Mouse (Mus musculus) G1E-ER4 (cell line): ENCODE results near the gene Sgsm1. TPM values are rescaled to one million over a fixed set of nuclear protein-coding genes. Genes with fewer than 3 reads are reported as not detected.

ENCODE experiments used
- GATA1 ChIP-seq: IDR thresholded peaks from one replicate; pipeline ENCODE4 v1.8.0; 2012; ENCODE audit warnings: low read length, inconsistent platforms
- polyA plus RNA-seq: library from polyadenylated mRNA; stranded (reverse); fragments of >175 nt; gene quantifications from 2 replicates; pipeline ENCODE4 v1.2.3, GENCODE M21; 2012

Gene Sgsm1
- not detected in 2 replicates for polyA plus RNA-seq

DNA sequence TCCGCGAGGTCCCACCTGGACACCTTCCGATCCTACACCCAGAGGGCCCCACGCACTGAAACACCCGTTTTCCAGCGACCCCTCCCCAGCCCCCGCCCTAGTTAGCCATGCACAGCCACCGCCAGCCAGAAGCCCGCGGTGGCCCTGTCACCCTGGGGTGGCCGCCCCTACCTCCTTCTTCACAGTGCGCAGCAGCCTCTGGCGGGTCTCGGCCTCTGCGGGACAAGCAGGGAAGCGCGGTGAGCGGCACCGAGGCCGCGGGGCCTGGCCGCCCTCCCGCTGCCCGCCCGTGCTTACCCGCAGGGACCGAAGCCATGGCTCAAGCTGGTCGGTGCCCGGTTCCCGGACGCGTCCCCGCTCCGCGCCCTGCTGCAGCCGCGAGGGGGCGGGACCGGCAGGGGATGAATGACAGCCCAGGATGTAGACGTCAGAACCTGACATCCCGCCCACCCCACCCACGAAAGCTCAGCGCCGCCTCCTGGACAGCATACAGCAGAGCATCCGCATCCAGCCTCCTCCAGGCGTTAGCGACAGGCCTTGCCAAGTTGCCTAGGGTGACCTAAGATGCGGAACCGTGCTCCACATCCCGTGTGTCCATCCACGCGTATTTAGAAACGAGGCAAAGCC is at the start of gene Sgsm1:
Gene Sgsm1, minus strand, starts transcription at position 410 of the 627 bp plus-strand sequence.
- no peak for TF ChIP-seq GATA1

DNA sequence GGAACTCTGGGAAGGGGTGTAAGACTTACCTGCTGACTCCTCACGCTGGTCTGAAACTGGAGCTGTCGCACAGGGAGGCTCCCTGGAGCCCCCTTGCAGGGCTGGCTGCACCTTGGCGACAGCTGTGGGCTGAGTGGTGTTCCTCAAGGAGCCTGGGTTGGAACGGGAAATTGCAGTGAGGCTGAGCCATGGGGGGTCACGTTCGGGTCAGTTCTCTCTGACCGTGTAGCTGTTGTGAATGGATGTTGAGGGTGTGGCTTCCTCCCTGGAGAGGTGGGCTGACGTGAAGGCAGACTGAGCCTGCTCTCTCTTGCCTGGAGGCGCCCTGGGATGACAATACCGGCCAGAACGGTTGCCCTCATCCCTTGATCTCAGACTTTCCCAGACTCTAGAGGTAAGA is 48.2 kb upstream of the Sgsm1 start:
- TF ChIP-seq GATA1 = no peak

DNA sequence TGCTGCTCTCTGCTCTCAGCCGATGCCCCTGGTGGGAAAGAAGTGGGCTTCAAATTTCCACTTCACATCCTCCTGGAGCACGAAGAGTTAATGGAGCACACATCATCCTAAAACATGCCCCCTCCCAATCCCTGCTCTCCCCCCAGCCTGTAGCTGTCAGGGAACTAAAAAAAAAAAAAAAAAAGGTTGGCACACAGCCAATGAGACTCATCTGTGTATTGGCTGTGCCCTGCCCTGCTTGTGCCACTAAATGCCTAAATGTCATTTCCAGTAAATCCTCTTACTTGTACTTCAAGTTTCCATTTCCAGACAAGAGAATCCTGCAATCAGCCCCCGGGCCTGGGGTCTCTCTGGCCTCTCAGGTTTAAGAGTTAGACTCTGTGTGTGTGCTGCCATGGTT is 47.1 kb upstream of the Sgsm1 start:
- TF ChIP-seq GATA1 = no peak

DNA sequence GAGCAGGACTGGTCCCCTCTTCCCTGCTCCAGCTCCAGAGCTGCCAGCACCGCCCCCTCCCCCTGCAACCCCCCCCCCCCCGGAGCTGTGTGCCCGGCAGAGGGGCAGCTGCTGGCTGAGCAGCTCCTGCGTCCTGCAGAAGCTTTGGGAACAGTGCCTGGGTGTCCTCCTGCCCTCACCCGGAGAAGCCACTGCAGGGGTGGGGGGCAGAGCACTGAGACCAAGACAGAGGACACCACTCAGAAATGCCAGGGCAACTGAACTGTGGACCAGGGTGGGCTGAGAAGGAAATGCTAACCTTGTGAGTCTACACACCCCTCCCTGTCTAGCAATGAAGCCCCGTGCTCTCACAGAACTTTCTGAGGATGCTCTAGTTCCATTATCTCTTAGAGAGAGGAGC is 46.6 kb upstream of the Sgsm1 start, which contains the start of gene Aym1:
Gene Aym1, plus strand, starts transcription at position 109 of the 400 bp plus-strand sequence.
- TF ChIP-seq GATA1 = no peak

DNA sequence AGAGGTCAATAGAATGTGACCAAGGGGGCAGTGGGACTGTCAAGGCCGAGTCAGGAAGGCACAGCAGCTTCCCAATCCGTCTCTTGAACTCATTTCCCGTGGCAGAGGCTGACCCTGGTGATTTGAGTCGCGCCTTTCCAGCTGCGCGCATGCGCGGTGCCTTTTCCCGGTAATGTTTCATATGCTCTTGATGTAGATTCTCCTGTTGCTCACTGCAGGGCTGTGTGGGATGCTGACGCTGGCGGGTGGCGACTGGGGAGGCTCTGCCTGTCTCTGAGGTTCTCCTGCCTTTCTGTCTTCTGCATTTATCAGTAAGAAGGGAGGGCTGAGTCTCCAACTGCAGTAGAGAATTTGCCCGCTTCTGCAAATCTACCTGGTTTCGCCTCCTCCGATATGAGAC is 43.7 kb upstream of the Sgsm1 start:
- TF ChIP-seq GATA1 = no peak

DNA sequence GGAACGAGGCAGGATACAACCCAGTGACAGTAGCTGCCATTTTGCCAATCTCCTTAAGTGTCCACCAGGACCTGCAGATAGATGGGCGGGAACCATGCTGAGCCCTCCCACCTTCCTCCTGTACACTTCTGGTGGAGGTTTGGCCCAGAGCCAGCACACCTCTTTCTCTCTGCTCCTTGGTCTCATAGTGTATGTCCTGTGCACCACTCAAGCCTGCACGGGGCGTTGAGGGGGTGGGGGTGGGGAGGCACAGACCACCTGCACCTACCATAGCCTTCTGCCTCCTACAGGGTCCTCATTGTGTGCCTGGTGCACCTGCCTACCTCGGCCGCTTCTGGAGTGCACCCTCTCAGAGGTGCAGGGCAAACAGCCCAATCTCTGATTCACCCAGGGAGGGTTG is 42.0 kb upstream of the Sgsm1 start:
- TF ChIP-seq GATA1 = no peak

DNA sequence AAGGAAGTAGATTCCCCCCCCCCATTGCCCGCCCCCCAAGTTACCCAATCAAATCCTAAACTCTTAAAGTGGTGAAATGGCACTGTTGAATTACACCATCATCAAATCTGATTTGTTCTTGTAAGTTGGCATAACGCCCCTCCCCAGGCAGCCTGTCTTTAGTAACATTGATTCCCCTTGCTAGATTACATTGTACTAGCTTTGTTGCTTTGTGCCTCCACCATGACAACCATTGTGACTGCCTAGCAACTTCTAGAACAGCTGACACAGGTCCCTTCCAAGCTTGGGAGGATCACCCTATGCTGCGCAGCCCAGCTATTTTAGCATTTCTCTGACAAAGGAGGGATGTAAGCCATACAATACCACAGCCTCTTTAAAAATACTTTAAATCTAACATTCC is 41.2 kb upstream of the Sgsm1 start:
- no peak for TF ChIP-seq GATA1

DNA sequence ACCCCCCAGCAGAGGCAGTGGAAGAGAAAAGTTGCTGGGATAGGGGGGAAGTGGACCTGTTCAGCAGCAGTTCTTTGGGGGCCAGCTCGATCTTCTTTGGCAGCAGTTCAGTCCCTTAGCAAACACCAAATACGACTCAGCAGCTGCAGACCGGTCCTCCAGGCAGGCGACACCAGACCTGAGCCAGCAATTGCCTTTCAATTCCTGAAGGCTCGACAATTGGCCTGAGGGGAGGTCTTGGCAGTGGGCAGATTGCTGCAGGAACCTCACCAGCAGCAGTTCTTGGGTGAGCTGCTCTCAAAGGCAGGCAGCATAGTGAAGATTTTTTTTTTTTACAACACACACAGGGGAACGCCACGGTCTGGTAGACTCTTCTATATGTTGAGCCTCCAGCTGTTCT is 39.2 kb upstream of the Sgsm1 start:
- no peak for TF ChIP-seq GATA1

DNA sequence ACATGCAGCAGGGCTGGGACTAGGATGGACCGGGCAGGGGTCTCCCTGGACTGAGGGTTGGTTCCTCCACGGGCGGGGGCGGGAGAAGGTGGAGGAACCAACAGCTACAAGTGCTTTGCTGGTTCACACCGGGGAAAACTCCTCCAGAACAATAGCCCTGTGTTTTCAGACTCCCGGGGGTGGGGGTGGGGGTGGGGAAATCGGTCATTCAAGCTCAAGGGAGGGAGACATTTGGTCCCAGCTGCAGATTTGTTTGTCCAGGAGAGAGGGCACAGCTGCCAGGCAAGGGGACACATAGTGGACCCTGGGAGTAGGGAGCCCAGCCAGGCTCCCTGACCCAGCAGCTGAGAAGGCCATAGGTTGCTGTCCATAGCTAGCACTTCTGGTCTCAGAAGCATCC is 38.6 kb upstream of the Sgsm1 start:
- TF ChIP-seq GATA1 = no peak

DNA sequence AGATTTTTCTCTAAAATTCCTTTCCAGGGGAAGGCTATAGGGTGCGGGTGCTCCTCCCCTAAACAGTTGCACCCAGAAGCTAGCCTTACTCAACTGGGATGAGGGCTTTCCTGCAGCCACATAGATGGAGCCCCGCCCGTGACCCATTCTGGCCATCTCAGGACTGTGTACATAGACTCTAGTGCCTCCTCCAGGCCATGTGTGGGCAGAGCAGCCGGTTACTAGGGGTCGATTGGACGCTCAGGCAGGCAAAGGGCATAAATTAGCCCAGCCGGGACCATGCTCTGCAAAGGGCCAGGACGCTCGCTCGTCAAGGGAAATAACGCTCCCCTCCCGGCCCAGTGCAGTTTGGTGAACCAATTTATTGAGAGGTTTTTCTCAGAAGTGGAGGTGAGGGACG is 38.0 kb upstream of the Sgsm1 start:
- TF ChIP-seq GATA1 = no peak

DNA sequence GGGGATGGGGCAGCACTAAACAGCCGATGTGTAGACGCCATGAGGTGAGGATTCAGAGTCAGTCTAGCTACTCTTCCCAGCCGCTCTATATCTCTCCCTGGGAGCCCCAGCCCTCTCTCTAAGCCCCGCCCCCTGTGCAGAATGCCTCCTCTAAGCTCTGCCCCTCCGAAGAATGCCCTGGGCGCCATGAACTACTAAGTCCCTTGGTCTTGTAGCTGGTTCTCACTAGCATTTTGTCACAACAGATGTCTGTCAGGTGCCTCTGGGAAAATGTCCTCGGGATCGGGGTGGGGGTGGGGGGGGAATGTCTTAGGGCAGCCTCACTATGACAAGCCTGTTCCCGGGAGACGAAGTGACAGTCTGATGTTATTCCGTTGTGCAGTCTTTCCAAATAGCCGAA is 37.0 kb upstream of the Sgsm1 start:
- TF ChIP-seq GATA1 = no peak

DNA sequence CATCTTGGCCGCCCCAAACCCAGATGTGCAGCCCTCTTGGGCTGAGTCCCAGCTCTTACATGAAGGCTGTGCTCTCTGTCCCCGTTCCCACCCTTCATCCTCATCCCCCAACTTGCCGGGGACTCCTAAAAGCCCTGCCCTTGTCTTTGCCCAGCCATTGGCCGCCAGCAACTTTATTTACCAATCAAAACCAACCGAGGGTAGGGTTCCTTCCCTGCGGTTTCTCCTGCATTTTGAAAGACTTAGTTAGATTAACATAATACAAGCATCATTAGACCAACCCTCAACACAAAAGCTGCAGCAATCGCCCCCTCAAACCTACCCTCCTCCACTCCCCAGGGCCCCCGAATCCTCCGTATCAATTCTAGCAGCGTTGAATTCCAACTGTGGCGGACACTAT is 35.2 kb upstream of the Sgsm1 start:
- TF ChIP-seq GATA1 = no peak

DNA sequence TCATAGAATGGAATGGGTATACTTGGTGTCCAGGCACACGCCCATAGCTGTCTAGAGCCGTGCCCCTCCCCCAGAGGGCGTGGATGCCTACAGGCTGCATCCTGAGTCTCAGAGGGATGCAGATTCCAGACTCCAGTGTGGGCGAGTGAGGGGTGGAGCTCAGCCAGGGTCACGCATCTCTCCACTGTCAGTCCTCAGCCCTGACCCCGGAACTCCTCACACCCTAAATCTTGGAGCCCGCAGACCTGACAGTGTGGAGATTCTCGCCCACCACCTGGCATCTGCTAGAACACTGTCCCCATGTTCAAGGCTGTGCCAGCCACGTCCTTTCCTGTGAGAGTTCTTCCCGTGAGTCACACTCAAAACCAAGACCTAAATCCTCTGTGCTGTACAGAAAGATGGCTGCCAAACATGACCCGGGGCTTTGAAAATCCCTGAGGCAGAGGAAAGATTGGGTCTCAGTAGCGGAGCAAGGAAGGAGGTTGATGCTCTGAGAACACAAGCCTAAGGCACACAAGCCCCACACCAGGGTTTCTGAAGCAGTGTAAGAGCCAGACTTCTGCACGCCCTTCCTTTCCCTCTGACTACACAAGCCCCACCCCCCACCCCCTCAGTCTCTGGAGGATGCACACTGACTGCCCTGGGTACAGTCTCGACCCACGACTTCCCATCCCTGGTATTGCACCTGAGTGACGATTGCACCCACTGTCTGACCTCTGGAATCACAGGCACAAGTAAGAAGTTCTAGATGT is 34.2 kb upstream of the Sgsm1 start:
- no peak for TF ChIP-seq GATA1

DNA sequence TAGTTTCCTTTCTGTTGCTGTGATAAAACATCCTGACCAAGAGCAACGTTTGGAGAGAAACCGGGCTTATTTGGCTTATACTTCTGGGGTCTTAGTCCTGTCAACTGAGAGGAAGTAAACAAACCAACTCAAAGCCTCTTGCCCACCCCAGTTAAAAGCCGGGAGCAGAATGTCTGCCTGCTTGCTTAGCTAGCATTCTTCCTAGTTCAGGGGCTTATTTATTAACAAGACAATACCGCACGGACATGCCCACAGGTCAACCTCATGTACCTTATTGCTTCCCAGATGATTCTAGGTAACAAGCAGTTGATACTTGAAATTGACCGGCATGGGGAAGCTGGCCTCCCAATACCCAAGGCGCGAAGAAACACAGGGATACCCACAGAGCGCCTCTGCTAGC is 25.7 kb upstream of the Sgsm1 start:
- TF ChIP-seq GATA1 = no peak

DNA sequence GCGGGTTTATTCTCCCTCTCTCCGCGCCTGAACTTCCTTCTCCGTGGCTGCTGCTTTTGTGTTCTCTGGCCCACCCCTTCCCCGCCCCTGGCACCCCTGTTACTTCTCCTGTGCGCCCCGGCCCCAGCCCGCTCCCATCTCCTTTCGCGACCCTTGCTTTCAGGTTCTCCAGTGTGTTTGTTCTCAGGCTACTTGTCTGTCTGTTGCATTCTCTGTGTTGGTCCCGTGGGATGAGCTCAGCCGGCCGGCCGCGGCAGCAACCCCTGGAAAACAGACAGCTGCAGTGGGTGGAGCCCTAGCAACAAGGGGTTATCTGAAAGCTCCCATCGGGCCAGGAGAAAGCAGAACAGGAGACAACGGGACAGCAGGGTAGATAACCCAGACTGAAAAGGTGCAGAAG is 25.1 kb upstream of the Sgsm1 start:
- no peak for TF ChIP-seq GATA1

DNA sequence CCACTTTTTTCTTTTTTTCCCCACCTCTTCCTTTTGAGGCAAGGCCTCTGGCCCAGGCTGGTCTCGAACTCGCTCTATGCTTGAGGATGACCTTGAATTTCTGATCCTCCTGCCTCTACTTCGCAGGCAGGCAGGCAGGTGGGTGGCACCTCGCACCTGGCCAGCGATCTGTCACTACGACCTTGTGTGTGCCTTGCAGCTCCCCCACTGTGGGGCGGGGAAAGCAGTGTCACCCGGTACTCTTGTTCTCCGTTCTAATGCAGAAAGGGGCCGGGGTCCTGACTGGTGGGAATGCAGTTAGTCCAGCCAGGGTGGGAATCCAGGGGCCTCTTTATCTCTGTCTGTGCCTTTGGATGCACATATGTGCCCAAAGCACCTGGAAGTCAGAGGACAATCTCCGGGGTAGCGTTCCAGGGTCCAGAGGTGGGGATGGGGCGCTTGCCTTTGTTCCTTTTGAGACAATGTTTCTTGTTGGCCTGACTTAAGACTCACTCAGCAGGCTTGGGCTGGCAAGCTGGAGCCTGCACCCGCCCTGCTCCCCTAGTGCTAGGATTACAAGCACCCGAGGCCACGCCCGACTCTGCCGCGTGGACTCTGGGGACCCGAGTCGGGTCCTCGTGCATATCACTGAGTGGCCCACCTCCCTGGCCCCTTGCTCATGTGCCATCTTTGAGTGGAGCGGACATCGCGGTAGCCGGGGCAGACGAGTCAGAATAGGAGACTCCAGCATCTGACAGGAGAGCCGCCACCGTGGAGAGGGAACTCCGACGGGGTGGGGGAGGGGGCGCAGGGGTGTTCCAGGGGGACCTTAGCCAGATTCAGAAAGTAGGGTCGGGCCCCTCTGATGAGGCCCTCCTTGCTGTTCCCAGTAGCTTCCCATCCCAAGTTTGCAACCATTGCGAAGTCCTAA is 24.3 kb upstream of the Sgsm1 start:
- TF ChIP-seq GATA1 = no peak

DNA sequence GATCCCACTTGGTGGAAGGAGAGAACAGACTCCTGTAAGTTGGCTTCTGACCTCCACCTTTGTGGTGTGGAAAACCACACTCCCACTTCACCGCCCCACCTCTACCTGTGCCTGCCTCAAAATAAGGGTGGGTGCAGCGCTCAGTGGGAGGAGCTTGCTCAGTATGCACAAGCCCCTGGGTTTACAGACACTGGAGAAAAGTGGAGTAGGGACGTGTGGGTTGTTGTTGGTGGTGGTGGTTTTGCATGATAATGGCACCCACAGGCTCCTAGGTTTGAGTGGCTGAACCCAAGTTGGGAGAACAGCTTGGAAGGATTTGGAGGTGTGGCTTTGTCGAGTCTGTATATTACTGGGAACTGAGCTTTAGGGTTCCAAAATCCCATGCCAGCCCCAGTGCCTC is 22.3 kb upstream of the Sgsm1 start:
- TF ChIP-seq GATA1 = no peak
